Mouse (Mus musculus): Measurements from ENCODE around the gene Ankrd35. TPM values are rescaled to one million over a fixed set of nuclear protein-coding genes. Genes with fewer than 3 reads are reported as not detected.

The Ankrd35 gene
- polyA plus RNA-seq, 1 experiment from 2014 or later: 2.8 TPM

GRCm38 (mm10) chr3:96667316-96667715 lies 2.6 kb upstream of the Ankrd35 start:
- H3K9ac ChIP-seq (ENCODE audit: low read depth, low read length): no peak overlapping the region
- H3K4me2 ChIP-seq (ENCODE audit: low read length): no peak overlapping the region
- H3K27me3 ChIP-seq (replicated peaks; ENCODE audit: control insufficient read depth, insufficient read depth, low read length): peaks cover 4% of the 10 kb centered on the region
- WGBS: 21% methylated on average over 1 of the region's 1 CpGs
- no peak for ATAC-seq
- no peak overlapping the region for H3K4me3 ChIP-seq (ENCODE audit: low read length)
- H3K27ac ChIP-seq (ENCODE audit: low read depth, low read length): no peak overlapping the region
- no peaks in the 10 kb centered on the region for H3K36me3 ChIP-seq (ENCODE audit: control insufficient read depth, insufficient read depth, low read length)
- H3K9me3 ChIP-seq (ENCODE audit: control insufficient read depth, low read length): no peaks in the 10 kb centered on the region
- peaks cover 17% of the 10 kb centered on the region; the same call in 1 of the 2 replicates for H3K4me1 ChIP-seq (ENCODE audit: control insufficient read depth, insufficient read depth, low read depth, low read length)

GRCm38 (mm10) chr3:96668424-96669067 lies 1.4 kb upstream of the Ankrd35 start:
- Histone ChIP-seq H3K27ac (ENCODE audit: low read depth, low read length) (no peak overlapping the region), H3K27me3 (replicated peaks; ENCODE audit: control insufficient read depth, insufficient read depth, low read length) (peaks cover 4% of the 10 kb centered on the region), H3K4me1 (ENCODE audit: control insufficient read depth, insufficient read depth, low read depth, low read length) (peaks cover 10% of the 10 kb centered on the region; the same call in 1 of the 2 replicates), H3K4me3 (ENCODE audit: low read length) (no peak overlapping the region), H3K9ac (ENCODE audit: low read depth, low read length) (no peak overlapping the region), H3K36me3 (ENCODE audit: control insufficient read depth, insufficient read depth, low read length) (no peaks in the 10 kb centered on the region), H3K4me2 (ENCODE audit: low read length) (no peak overlapping the region), H3K9me3 (ENCODE audit: control insufficient read depth, low read length) (no peaks in the 10 kb centered on the region)
- WGBS: 93% methylated on average over 5 of the region's 5 CpGs
- ATAC-seq: no peak

- no peak overlapping the region for H3K4me2 ChIP-seq (ENCODE audit: low read length)
- 96% methylated on average over 5 of the region's 5 CpGs for WGBS
- H3K9ac ChIP-seq (ENCODE audit: low read depth, low read length): no peak overlapping the region
- peaks cover 3% of the 10 kb centered on the region; the same call in 1 of the 2 replicates for H3K4me1 ChIP-seq (ENCODE audit: control insufficient read depth, insufficient read depth, low read depth, low read length)
- no peak overlapping the region for H3K27ac ChIP-seq (ENCODE audit: low read depth, low read length)
- H3K27me3 ChIP-seq (replicated peaks; ENCODE audit: control insufficient read depth, insufficient read depth, low read length): peaks cover 4% of the 10 kb centered on the region
- no peaks in the 10 kb centered on the region for H3K36me3 ChIP-seq (ENCODE audit: control insufficient read depth, insufficient read depth, low read length)
- H3K4me3 ChIP-seq (ENCODE audit: low read length): no peak overlapping the region
- H3K9me3 ChIP-seq (ENCODE audit: control insufficient read depth, low read length): no peaks in the 10 kb centered on the region
- ATAC-seq: no peak
These were observed 1.6 kb downstream of the Ankrd35 start for GRCm38 (mm10) chr3:96671519-96671918.

- peaks cover 3% of the 10 kb centered on the region; the same call in 1 of the 2 replicates for H3K4me1 ChIP-seq (ENCODE audit: control insufficient read depth, insufficient read depth, low read depth, low read length)
- ATAC-seq: no peak
These were observed 3.6 kb downstream of the Ankrd35 start for GRCm38 (mm10) chr3:96673514-96673913.

GRCm38 (mm10) chr3:96674442-96674841 lies 4.5 kb downstream of the Ankrd35 start:
- Histone ChIP-seq H3K27ac (ENCODE audit: low read depth, low read length) (no peak overlapping the region), H3K36me3 (ENCODE audit: control insufficient read depth, insufficient read depth, low read length) (no peaks in the 10 kb centered on the region), H3K4me2 (ENCODE audit: low read length) (no peak overlapping the region), H3K27me3 (replicated peaks; ENCODE audit: control insufficient read depth, insufficient read depth, low read length) (peaks cover 4% of the 10 kb centered on the region), H3K4me3 (ENCODE audit: low read length) (no peak overlapping the region), H3K9me3 (ENCODE audit: control insufficient read depth, low read length) (no peaks in the 10 kb centered on the region), H3K9ac (ENCODE audit: low read depth, low read length) (no peak overlapping the region), H3K4me1 (ENCODE audit: control insufficient read depth, insufficient read depth, low read depth, low read length) (peaks cover 3% of the 10 kb centered on the region; the same call in 1 of the 2 replicates)
- 64% methylated on average over 8 of the region's 8 CpGs for WGBS
- no peak for ATAC-seq

More at GRCm38 (mm10) chr3:96673514-96673913, 3.6 kb downstream of the Ankrd35 start:
- H3K27me3 ChIP-seq (replicated peaks; ENCODE audit: control insufficient read depth, insufficient read depth, low read length): peaks cover 4% of the 10 kb centered on the region
- no peak overlapping the region for H3K27ac ChIP-seq (ENCODE audit: low read depth, low read length)
- WGBS: 77% methylated on average over 4 of the region's 4 CpGs
- no peaks in the 10 kb centered on the region for H3K36me3 ChIP-seq (ENCODE audit: control insufficient read depth, insufficient read depth, low read length)
- no peak overlapping the region for H3K4me2 ChIP-seq (ENCODE audit: low read length)
- H3K4me3 ChIP-seq (ENCODE audit: low read length): no peak overlapping the region
- no peak overlapping the region for H3K9ac ChIP-seq (ENCODE audit: low read depth, low read length)
- H3K9me3 ChIP-seq (ENCODE audit: control insufficient read depth, low read length): no peaks in the 10 kb centered on the region

- H3K4me3 ChIP-seq (ENCODE audit: low read length): no peak overlapping the region
- no peaks in the 10 kb centered on the region for H3K9me3 ChIP-seq (ENCODE audit: control insufficient read depth, low read length)
- H3K4me1 ChIP-seq (ENCODE audit: control insufficient read depth, insufficient read depth, low read depth, low read length): peaks cover 6% of the 10 kb centered on the region
- H3K27me3 ChIP-seq (replicated peaks; ENCODE audit: control insufficient read depth, insufficient read depth, low read length): peaks cover 4% of the 10 kb centered on the region
- 84% methylated on average over 3 of the region's 3 CpGs for WGBS
- no peak overlapping the region for H3K27ac ChIP-seq (ENCODE audit: low read depth, low read length)
- ATAC-seq: no peak
- H3K9ac ChIP-seq (ENCODE audit: low read depth, low read length): no peak overlapping the region
- no peak overlapping the region for H3K4me2 ChIP-seq (ENCODE audit: low read length)
- H3K36me3 ChIP-seq (ENCODE audit: control insufficient read depth, insufficient read depth, low read length): no peaks in the 10 kb centered on the region
These were observed 5.2 kb downstream of the Ankrd35 start for GRCm38 (mm10) chr3:96675171-96675570.

GRCm38 (mm10) chr3:96675690-96676089 lies 5.8 kb downstream of the Ankrd35 start:
- Histone ChIP-seq H3K4me3 (ENCODE audit: low read length) (no peak overlapping the region), H3K9ac (ENCODE audit: low read depth, low read length) (no peak overlapping the region), H3K27me3 (replicated peaks; ENCODE audit: control insufficient read depth, insufficient read depth, low read length) (peaks cover 4% of the 10 kb centered on the region), H3K9me3 (ENCODE audit: control insufficient read depth, low read length) (no peaks in the 10 kb centered on the region), H3K27ac (ENCODE audit: low read depth, low read length) (no peak overlapping the region), H3K36me3 (ENCODE audit: control insufficient read depth, insufficient read depth, low read length) (no peaks in the 10 kb centered on the region), H3K4me1 (ENCODE audit: control insufficient read depth, insufficient read depth, low read depth, low read length) (peaks cover 3% of the 10 kb centered on the region), H3K4me2 (ENCODE audit: low read length) (no peak overlapping the region)
- no peak for ATAC-seq
- WGBS: 39% methylated on average over 3 of the region's 3 CpGs

GRCm38 (mm10) chr3:96678456-96678855 lies 8.5 kb downstream of the Ankrd35 start:
- Histone ChIP-seq H3K36me3 (ENCODE audit: control insufficient read depth, insufficient read depth, low read length) (no peaks in the 10 kb centered on the region), H3K4me1 (ENCODE audit: control insufficient read depth, insufficient read depth, low read depth, low read length) (peaks cover 3% of the 10 kb centered on the region; the same call in 1 of the 2 replicates), H3K4me2 (ENCODE audit: low read length) (no peak overlapping the region), H3K4me3 (ENCODE audit: low read length) (no peak overlapping the region), H3K9me3 (ENCODE audit: control insufficient read depth, low read length) (no peaks in the 10 kb centered on the region), H3K9ac (ENCODE audit: low read depth, low read length) (no peak overlapping the region), H3K27me3 (replicated peaks; ENCODE audit: control insufficient read depth, insufficient read depth, low read length) (no peaks in the 10 kb centered on the region), H3K27ac (ENCODE audit: low read depth, low read length) (no peak overlapping the region)
- no peak for ATAC-seq
- 59% methylated on average over 7 of the region's 7 CpGs for WGBS

- Histone ChIP-seq H3K27ac (ENCODE audit: low read depth, low read length) (no peak overlapping the region), H3K4me1 (ENCODE audit: control insufficient read depth, insufficient read depth, low read depth, low read length) (peaks cover 3% of the 10 kb centered on the region; the same call in 1 of the 2 replicates), H3K4me3 (ENCODE audit: low read length) (no peak overlapping the region), H3K9me3 (ENCODE audit: control insufficient read depth, low read length) (no peaks in the 10 kb centered on the region), H3K27me3 (replicated peaks; ENCODE audit: control insufficient read depth, insufficient read depth, low read length) (no peaks in the 10 kb centered on the region), H3K9ac (ENCODE audit: low read depth, low read length) (no peak overlapping the region), H3K4me2 (ENCODE audit: low read length) (no peak overlapping the region), H3K36me3 (ENCODE audit: control insufficient read depth, insufficient read depth, low read length) (no peaks in the 10 kb centered on the region)
- no peak for ATAC-seq
- 33% methylated on average over 5 of the region's 5 CpGs for WGBS
These were observed 9.3 kb downstream of the Ankrd35 start for GRCm38 (mm10) chr3:96679159-96679674.
